25 mouse cellular contexts compared by ENCODE assay signal in genomic region chrX:102094381-102094904, GRCm38 (mm10). TPM values are rescaled to one million over a fixed set of nuclear protein-coding genes. Genes with fewer than 3 reads are reported as not detected.
DNase-seq lines count a peak whose midpoint lies in the region; ATAC-seq and TF ChIP-seq lines count a peak whose summit lies in the region.
"Had no signal": no experiment of that assay in that cellular context is flagged by ENCODE, and none has a peak within 500 bp of the region (broad histone marks: within the 10 kb centered on the region; RNA-seq: fewer than 3 reads in every experiment).

No protein-coding gene starts in this region.

- no peak overlapping the region for H3K27ac ChIP-seq in liver, postnatal 0 days (ENCODE audit: low read depth)
- H3K27ac ChIP-seq: embryonic facial prominence, embryonic 12.5 days; embryonic facial prominence, embryonic 15.5 days; gastrocnemius, adult 2 months; heart, embryonic 15.5 days; hindbrain, embryonic 15.5 days had no signal

- H3K27me3 ChIP-seq in liver, postnatal 0 days (ENCODE audit: insufficient read depth, low read length): no peaks in the 10 kb centered on the region
- H3K27me3 ChIP-seq: embryonic facial prominence, embryonic 12.5 days; heart, embryonic 12.5 days; heart, embryonic 15.5 days had no signal

- H3K4me2 ChIP-seq in liver, postnatal 0 days (ENCODE audit: low read depth, low read length): no peak overlapping the region
- H3K4me2 ChIP-seq: embryonic facial prominence, embryonic 12.5 days; embryonic facial prominence, embryonic 15.5 days; heart, embryonic 12.5 days; heart, embryonic 15.5 days; hindbrain, embryonic 15.5 days had no signal

- WGBS in liver, postnatal 0 days (ENCODE audit: insufficient replicate concordance): 46% methylated on average over 7 of the region's 7 CpGs

- H3K4me1 ChIP-seq in liver, postnatal 0 days (ENCODE audit: insufficient read depth): no peaks in the 10 kb centered on the region
- H3K4me1 ChIP-seq: embryonic facial prominence, embryonic 12.5 days; embryonic facial prominence, embryonic 15.5 days; heart, embryonic 12.5 days; heart, embryonic 15.5 days; hindbrain, embryonic 15.5 days had no signal

- no peaks in the 10 kb centered on the region for H3K9me3 ChIP-seq in liver, postnatal 0 days (ENCODE audit: low read length)
- H3K9me3 ChIP-seq: embryonic facial prominence, embryonic 12.5 days; embryonic facial prominence, embryonic 15.5 days; heart, embryonic 12.5 days; heart, embryonic 15.5 days; hindbrain, embryonic 15.5 days had no signal

- no peak for TF ChIP-seq EP300 in liver, postnatal 0 days (IDR thresholded peaks at IDR 0.05; ENCODE audit: low read depth)

- peak; percentile 80 for ATAC-seq in common myeloid progenitor, adult 5-6 weeks (replicated peaks; ENCODE audit: low read depth, poor library complexity, severe bottlenecking)
- ATAC-seq in hematopoietic stem cell, adult 5-6 weeks (replicated peaks in 1 of 2; ENCODE audit: insufficient read depth in 1 of 2, low FRiP score in 2 of 2, low TSS enrichment in 1 of 2, low read depth in 1 of 2, poor library complexity in 2 of 2, severe bottlenecking in 2 of 2): peak; percentile 37 to 81; a peak in 1 of 4 replicates
- ATAC-seq in monocyte, adult 5-6 weeks (replicated peaks; ENCODE audit: insufficient number of reproducible peaks, low FRiP score, low TSS enrichment, poor library complexity, severe bottlenecking): peak; percentile 92
- no peak for ATAC-seq in liver, postnatal 0 days
- ATAC-seq: activated CD4-positive, CD25-positive, alpha-beta regulatory T cell, adult 4 months; CD4-positive, CD25-positive, alpha-beta regulatory T cell, adult 4 months; forebrain, embryonic 14.5 days; forebrain, postnatal 0 days had no signal

- no peaks in the 10 kb centered on the region for H3K36me3 ChIP-seq in liver, postnatal 0 days (replicated peaks; ENCODE audit: insufficient read depth, low read length)
- H3K36me3 ChIP-seq: embryonic facial prominence, embryonic 12.5 days; embryonic facial prominence, embryonic 15.5 days; heart, embryonic 12.5 days; heart, embryonic 15.5 days; hindbrain, embryonic 15.5 days had no signal

- H3K9ac ChIP-seq in liver, postnatal 0 days (replicated peaks): no peak overlapping the region
- H3K9ac ChIP-seq: embryonic facial prominence, embryonic 12.5 days; embryonic facial prominence, embryonic 15.5 days; forebrain, postnatal 0 days; heart, embryonic 12.5 days; heart, embryonic 15.5 days; hindbrain, embryonic 15.5 days had no signal

- H3K4me3 ChIP-seq in liver, postnatal 0 days (ENCODE audit: low read depth, low read length): no peak overlapping the region
- H3K4me3 ChIP-seq: embryonic facial prominence, embryonic 12.5 days; embryonic facial prominence, embryonic 15.5 days; gastrocnemius, adult 2 months; heart, embryonic 12.5 days; heart, embryonic 15.5 days; hindbrain, embryonic 15.5 days had no signal

- DNase-seq in left cerebral cortex, adult 8-10 months (ENCODE audit: low spot score in 2 of 2): no peak
- no peak for DNase-seq in liver, postnatal 0 days
- no peak for DNase-seq in embryo, embryonic 11 days
- DNase-seq: adrenal gland, adult 8-10 months; adrenal gland, postnatal 25 days; cerebellum, adult 11-12 months; cerebellum, adult 8-10 months; cerebellum, postnatal 10 days; cerebellum, postnatal 36 days; forebrain, postnatal 0 days; gastrocnemius, adult 2 months; gastrocnemius, postnatal 25 days; heart, postnatal 10 days; heart, postnatal 36 days had no signal

- TF ChIP-seq CTCF in liver, postnatal 0 days (IDR thresholded peaks at IDR 0.05; ENCODE audit: low read depth): no peak

RNA-seq across cellular contexts. Expression of gene Rtl5, which starts 23.3 kb away (rescaled TPM):
- 2.0 and 4.1 TPM in 2 replicates for total RNA-seq in common myeloid progenitor, adult 5-6 weeks (2017)
- 9.9 and 20.5 TPM in 2 replicates for total RNA-seq in hematopoietic stem cell, adult 5-6 weeks (2017)
- 1.6 to 3.7 TPM (median 2.1 TPM) in 3 replicates for total RNA-seq in monocyte, adult 5-6 weeks (2017)
- total RNA-seq in left cerebral cortex, adult 8-10 months (2022): 10 to 100 TPM; 19.2 to 26.1 (median 23.6) TPM
- 0.22 and 0.32 TPM in 2 replicates for polyA plus RNA-seq in liver, postnatal 0 days (2015; fragmentation: Nextera tagmentation; extraction: Ambion mirVana)

RNA-seq across cellular contexts. Expression of gene Pin4, which starts 24.8 kb away (rescaled TPM):
- total RNA-seq in common myeloid progenitor, adult 5-6 weeks (2017): 96.1 and 155 TPM in 2 replicates
- 69.6 and 107 TPM in 2 replicates for total RNA-seq in hematopoietic stem cell, adult 5-6 weeks (2017)
- 130 to 161 TPM (median 131 TPM) in 3 replicates for total RNA-seq in monocyte, adult 5-6 weeks (2017)
- 10 to 100 TPM; 10.8 to 34.9 (median 21.6) TPM for total RNA-seq in left cerebral cortex, adult 8-10 months (2022)
- polyA plus RNA-seq in liver, postnatal 0 days (2015; fragmentation: Nextera tagmentation; extraction: Ambion mirVana): 37.4 and 40.5 TPM in 2 replicates
